Mouse (Mus musculus): ENCODE data around the gene Lbx1. TPM values are rescaled to one million over a fixed set of nuclear protein-coding genes. Genes with fewer than 3 reads are reported as not detected.
A peak's percentile ranks its signal among the peaks of the same experiment; 100 is the strongest.

Lbx1 gene
- polyA plus RNA-seq, 1 experiment from 2014 or later: 0.06 TPM

DNA sequence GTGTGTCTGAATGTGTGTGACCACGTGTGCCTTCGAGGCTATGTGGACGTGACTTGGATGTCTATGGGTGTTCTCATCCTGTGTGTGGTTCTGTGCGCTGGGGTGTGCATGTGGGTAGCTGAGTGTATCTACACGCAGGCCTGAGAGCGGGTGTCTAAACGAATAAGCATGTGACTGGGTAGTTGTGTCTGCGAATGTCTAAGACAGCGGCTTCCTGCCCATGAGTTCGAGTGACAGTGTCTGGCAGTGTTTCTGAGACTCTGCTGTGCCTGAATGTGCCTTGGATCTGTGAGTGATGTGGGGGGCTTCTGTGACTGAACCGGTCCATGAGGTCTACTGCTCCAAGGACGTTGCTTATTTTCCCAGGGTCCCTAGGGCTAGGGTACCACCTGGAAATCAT is 10.5 kb downstream of the Lbx1 start:
- Histone ChIP-seq H3K9ac (replicated peaks) (no peak overlapping the region), H3K4me1 (peaks cover 15% of the 10 kb centered on the region), H3K9me3 (no peaks in the 10 kb centered on the region), H3K27ac (replicated peaks) (no peak overlapping the region), H3K27me3 (peaks cover 93% of the 10 kb centered on the region), H3K4me3 (no peak overlapping the region), H3K4me2 (replicated peaks) (no peak overlapping the region), H3K36me3 (no peaks in the 10 kb centered on the region)
- ATAC-seq (ENCODE audit: low FRiP score, low read depth): no peak
- WGBS: 1% methylated on average over 12 of the region's 12 CpGs

DNA sequence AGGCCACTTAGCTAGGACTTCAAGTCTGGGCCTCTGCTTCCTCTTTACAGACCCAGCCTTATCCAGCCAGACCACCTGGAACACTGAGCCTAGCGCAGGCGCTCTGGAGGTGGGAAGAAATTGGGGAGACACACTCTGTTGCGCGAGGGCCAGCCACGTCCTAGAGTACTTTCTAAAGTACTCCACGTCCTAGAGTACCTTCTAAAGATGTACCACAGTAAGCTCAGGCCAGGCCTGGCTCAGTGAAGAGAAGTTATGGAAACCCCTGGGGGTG is 11.4 kb downstream of the Lbx1 start:
- 0% methylated on average over 6 of the region's 6 CpGs for WGBS
- no peak overlapping the region for H3K27ac ChIP-seq (replicated peaks)
- ATAC-seq (ENCODE audit: low FRiP score, low read depth): no peak

DNA sequence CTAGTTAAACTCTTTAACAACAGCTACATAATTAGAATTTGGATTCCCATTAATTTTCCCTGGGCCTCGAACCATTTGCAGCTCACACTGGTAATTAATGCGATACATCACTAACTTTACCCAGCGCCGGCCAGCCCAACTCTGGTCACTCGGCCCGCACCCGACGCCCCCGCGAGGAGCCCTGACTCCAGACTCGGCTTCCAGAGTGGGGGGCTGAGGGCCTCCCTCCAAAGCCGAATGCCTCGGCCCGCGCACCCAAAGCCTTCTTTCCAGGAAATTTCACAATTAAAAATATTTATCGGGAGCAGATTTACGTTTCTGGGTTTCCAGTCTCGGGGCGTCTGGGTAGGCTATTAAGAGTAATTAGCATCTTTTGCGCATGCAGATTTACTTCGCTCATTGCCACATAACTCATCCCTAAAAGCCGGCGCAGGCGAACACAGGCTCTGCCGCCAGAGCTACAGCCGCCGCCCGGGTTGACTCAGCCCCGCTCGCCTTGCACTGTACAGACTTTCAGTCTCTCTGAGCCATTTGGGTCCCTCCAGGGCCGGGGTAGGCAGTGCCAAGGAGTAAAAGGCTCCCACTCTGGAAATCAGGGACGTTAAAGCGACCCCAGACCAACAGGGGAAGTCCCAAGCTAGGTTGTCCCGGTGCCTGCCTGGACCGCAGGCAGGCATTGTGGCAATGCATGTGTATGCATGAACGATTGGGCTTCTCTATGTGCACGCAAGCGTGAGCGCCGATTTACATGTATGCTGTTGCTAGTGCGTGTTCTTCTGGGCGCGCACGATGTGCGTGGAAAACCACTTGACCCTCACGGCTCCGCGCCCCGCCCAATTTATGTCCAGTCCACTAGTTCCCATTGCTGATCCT is 12.0 kb downstream of the Lbx1 start:
- Histone ChIP-seq H3K27ac (replicated peaks) (no peak overlapping the region), H3K4me3 (peak overlapping the region; percentile 6; the same call in 1 of the 2 replicates), H3K36me3 (no peaks in the 10 kb centered on the region), H3K4me1 (peaks cover 11% of the 10 kb centered on the region), H3K9ac (replicated peaks) (no peak overlapping the region), H3K9me3 (no peaks in the 10 kb centered on the region), H3K27me3 (peaks cover 92% of the 10 kb centered on the region), H3K4me2 (replicated peaks) (0 out of 2 replicates have a peak overlapping the region, but pooled peaks have one; percentile 5)
- ATAC-seq (ENCODE audit: low FRiP score, low read depth): no peak
- WGBS: 2% methylated on average over 49 of the region's 49 CpGs

More for the DNA sequence above, 11.4 kb downstream of the Lbx1 start:
- 0 out of 2 replicates have a peak overlapping the region, but pooled peaks have one; percentile 5 for H3K4me2 ChIP-seq (replicated peaks)
- no peaks in the 10 kb centered on the region for H3K36me3 ChIP-seq
- no peak overlapping the region for H3K9ac ChIP-seq (replicated peaks)
- peaks cover 11% of the 10 kb centered on the region for H3K4me1 ChIP-seq
- H3K9me3 ChIP-seq: no peaks in the 10 kb centered on the region
- peaks cover 93% of the 10 kb centered on the region for H3K27me3 ChIP-seq
- H3K4me3 ChIP-seq: peak overlapping the region; percentile 6; the same call in 1 of the 2 replicates

DNA sequence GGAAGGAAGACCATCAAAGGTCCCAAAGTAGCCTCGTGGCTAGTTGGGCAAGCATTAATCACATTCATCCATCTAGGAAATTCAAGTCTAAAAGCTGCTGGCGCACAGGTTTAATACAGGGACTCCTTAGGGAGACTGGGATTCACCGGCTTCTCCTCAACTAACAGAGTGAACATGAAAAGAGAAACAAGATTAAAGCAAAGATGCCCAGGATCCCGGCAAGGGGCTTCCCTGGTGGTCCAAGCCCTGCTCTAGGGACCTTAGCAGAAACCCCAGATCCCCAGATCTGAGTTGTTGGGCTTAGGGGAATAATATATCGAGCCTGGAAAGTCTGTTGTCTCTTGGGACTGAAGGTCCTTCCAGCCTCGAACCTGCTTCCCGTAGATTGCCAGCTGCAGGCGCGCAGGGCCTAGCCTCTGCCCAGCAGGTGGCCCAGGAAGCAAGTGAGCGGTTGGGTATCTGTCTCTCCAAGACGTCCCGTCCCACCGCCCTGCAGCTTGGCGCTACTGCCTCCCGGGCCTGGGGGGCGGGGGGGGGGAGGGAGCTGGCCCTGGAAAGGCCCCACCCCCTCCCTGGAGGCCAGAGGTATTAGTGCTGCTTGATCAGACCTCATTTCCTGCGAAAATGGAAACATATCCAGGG is 13.3 kb downstream of the Lbx1 start:
- peaks cover 11% of the 10 kb centered on the region for H3K4me1 ChIP-seq
- no peak for ATAC-seq (ENCODE audit: low FRiP score, low read depth)
- H3K36me3 ChIP-seq: no peaks in the 10 kb centered on the region
- no peak overlapping the region for H3K27ac ChIP-seq (replicated peaks)
- H3K27me3 ChIP-seq: peaks cover 91% of the 10 kb centered on the region
- 3% methylated on average over 17 of the region's 17 CpGs for WGBS
- H3K4me3 ChIP-seq: no peak overlapping the region
- H3K9ac ChIP-seq (replicated peaks): no peak overlapping the region
- H3K9me3 ChIP-seq: no peaks in the 10 kb centered on the region
- no peak overlapping the region for H3K4me2 ChIP-seq (replicated peaks)

DNA sequence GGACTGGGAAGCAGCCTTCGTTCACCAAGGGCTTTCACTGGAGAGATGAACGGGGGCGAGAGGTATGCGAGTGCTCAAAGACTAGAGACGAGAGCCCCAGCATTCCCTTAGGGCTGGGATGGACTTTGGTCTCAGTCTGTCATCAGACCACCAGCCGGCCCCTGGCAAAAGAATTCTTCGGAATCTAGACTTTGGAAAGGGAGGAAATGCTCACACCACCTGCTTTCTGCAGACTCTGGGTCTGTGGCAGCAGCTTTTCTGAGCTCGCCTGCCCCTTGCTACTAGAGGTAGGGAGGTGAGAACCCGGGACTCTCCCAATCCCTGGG is 14.2 kb downstream of the Lbx1 start:
- Histone ChIP-seq H3K9ac (replicated peaks) (no peak overlapping the region), H3K27me3 (peaks cover 90% of the 10 kb centered on the region), H3K9me3 (no peaks in the 10 kb centered on the region), H3K4me1 (peaks cover 11% of the 10 kb centered on the region), H3K27ac (replicated peaks) (no peak overlapping the region), H3K36me3 (no peaks in the 10 kb centered on the region), H3K4me2 (replicated peaks) (peak overlapping the region; percentile 48), H3K4me3 (peak overlapping the region; percentile 26)
- WGBS: 3% methylated on average over 9 of the region's 9 CpGs
- no peak for ATAC-seq (ENCODE audit: low FRiP score, low read depth)

DNA sequence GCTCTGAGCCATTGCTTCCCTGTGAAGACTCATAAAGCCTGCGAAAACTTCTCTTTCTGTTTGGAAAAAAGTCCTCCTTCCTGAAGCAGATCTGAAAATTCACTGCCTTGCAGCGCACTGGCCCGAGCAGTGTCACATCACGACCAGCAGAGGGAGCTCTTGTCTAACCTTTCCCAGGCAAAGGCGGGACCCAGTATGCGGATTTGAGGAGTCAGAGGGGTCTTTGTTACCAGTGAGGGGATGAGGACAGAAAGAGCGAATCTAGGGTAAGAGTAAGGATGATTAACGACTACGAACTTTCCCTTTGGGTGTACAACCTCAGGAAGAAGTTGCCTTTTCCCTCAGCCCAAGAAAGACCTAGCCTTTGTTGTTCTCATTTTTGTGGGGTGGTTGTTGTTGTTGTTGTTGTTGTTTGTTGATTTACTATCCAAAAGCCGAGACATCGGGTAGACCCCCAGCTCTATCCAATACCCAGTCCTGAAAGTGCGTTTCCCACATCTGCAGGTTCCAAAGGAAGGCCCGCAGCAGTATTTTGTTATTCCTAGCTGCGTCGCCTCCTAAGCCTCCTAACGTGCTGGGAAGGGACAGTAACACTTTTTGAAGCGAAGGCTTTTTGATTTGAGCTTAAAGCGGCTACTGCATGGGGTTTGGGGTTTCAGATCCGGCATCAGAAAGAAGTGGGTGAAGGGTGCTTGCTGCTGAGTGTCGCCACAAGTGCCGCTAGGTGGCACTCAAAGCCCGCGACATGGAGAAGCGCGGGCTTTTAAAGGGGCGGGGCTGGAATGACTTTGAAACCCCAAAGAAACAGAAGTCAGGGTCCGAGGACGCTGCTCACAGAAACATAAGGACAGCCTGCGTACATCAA is 14.8 kb downstream of the Lbx1 start:
- no peak overlapping the region; the same call in 1 of the 2 replicates for H3K9ac ChIP-seq (replicated peaks)
- peaks cover 84% of the 10 kb centered on the region for H3K27me3 ChIP-seq
- H3K36me3 ChIP-seq: no peaks in the 10 kb centered on the region
- H3K4me1 ChIP-seq: peaks cover 11% of the 10 kb centered on the region
- ATAC-seq (ENCODE audit: low FRiP score, low read depth): peak; percentile 65
- no peak overlapping the region for H3K27ac ChIP-seq (replicated peaks)
- H3K4me3 ChIP-seq: peak overlapping the region; percentile 26
- peak overlapping the region; percentile 48 for H3K4me2 ChIP-seq (replicated peaks)
- 3% methylated on average over 29 of the region's 29 CpGs for WGBS
- H3K9me3 ChIP-seq: no peaks in the 10 kb centered on the region

DNA sequence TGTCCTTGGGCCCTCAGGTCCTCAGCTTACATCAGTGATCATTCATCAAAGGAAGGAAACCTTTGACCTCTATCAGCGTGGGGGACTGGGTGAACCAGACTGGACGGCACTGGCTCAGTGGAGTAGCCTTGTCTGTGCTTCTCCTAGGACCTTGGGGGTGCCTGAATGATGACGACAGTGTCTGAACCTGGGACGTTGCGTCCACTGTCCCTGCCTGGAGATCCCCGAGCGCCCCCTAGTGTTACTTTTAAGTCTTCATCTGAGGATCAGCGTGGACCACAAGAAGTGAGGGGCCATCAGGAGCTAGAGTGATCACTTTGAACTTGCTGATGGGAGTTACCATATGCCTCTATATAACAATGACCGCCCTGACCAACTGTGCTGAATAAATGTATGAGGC is 19.4 kb downstream of the Lbx1 start:
- H3K4me1 ChIP-seq: peaks cover 1% of the 10 kb centered on the region
- H3K4me2 ChIP-seq (replicated peaks): no peak overlapping the region
- ATAC-seq (ENCODE audit: low FRiP score, low read depth): no peak
- no peak overlapping the region for H3K9ac ChIP-seq (replicated peaks)
- no peaks in the 10 kb centered on the region for H3K36me3 ChIP-seq
- no peak overlapping the region for H3K4me3 ChIP-seq
- H3K9me3 ChIP-seq: no peaks in the 10 kb centered on the region
- 4% methylated on average over 9 of the region's 9 CpGs for WGBS
- peaks cover 38% of the 10 kb centered on the region for H3K27me3 ChIP-seq
- H3K27ac ChIP-seq (replicated peaks): no peak overlapping the region

DNA sequence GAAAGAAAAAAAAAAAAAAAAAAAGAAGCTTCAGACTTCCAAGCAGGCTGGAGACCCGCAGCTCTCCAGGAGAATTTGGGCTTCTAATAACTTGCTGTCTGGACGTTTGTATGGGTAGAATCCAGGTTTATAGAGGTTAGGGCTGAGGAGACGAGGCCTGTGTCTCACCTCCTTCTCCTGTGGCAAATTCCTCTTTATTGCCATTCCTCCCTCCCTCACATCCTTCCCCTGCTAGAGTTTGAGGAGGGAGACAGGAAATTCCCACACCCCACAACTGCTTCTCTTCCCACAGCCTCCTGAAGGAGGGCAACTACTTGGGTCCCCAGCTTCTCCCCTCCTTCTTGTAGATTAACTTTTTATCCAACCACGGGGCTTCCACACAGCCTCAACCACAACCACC is 20.2 kb downstream of the Lbx1 start:
- no peaks in the 10 kb centered on the region for H3K9me3 ChIP-seq
- H3K9ac ChIP-seq (replicated peaks): no peak overlapping the region
- no peaks in the 10 kb centered on the region for H3K4me1 ChIP-seq
- H3K27me3 ChIP-seq: peaks cover 35% of the 10 kb centered on the region
- H3K27ac ChIP-seq (replicated peaks): no peak overlapping the region
- no peak for ATAC-seq (ENCODE audit: low FRiP score, low read depth)
- no peaks in the 10 kb centered on the region for H3K36me3 ChIP-seq
- H3K4me2 ChIP-seq (replicated peaks): no peak overlapping the region
- 74% methylated on average over 4 of the region's 4 CpGs for WGBS
- no peak overlapping the region for H3K4me3 ChIP-seq

DNA sequence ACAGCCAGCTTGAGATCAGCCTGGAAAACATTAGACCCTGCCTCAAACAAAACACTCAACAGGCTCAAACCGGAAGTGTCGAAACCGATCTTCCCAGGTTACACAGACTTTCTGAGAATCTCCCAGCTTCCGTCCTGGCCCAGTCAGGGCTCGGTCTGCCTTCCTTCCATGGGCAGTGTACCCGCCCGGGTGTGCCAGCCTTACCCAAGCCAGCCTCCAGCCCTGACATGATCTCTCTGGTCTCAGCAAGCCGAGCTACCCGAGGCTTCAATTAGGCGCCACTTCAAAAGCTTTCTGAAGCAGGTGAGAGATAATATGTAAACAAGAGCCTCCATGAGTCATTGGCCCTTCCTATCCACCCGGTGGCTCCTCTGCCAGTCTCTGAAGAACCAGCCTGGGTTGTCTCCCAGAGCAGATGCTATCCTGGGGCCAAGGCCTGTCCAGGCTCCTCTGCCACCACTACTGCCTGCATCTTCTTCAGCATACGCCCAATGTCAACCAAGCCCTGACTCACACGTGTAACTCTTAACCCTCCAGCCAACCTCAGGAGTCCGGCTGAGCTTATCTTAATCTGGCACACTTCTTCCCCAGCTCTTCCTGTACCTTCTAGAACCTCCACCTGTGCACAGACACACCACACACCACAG is 25.7 kb downstream of the Lbx1 start:
- H3K4me1 ChIP-seq: peaks cover 6% of the 10 kb centered on the region; the same call in 1 of the 2 replicates
- 85% methylated on average over 14 of the region's 14 CpGs for WGBS
- H3K9ac ChIP-seq (replicated peaks): no peak overlapping the region
- peaks cover 40% of the 10 kb centered on the region for H3K27me3 ChIP-seq
- ATAC-seq (ENCODE audit: low FRiP score, low read depth): no peak
- no peak overlapping the region for H3K4me3 ChIP-seq
- H3K36me3 ChIP-seq: no peaks in the 10 kb centered on the region
- no peak overlapping the region for H3K4me2 ChIP-seq (replicated peaks)
- H3K9me3 ChIP-seq: no peaks in the 10 kb centered on the region
- H3K27ac ChIP-seq (replicated peaks): no peak overlapping the region

DNA sequence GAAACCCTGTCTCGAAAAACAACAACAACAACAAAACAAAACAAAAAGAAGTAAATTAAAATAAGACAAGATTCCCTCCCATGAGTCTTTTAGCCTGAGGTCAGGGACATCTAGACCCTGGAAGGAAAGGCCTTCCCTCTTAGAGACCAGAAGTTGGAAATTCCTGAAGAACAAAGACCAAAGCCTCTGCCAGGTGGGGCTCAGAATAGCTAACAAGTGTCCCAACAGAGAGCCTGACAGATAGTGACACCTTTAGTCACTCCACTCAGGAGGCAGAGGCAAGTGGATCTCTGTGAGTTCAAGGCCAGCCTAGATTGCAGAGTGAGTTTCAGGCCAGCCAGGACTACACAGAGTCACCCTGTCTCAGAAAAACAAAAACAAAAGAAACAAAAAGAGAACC is 26.4 kb downstream of the Lbx1 start:
- ATAC-seq (ENCODE audit: low FRiP score, low read depth): no peak
- Histone ChIP-seq H3K9me3 (no peaks in the 10 kb centered on the region), H3K4me2 (replicated peaks) (no peak overlapping the region), H3K27ac (replicated peaks) (no peak overlapping the region), H3K4me3 (no peak overlapping the region), H3K9ac (replicated peaks) (no peak overlapping the region), H3K27me3 (peaks cover 40% of the 10 kb centered on the region), H3K4me1 (peaks cover 6% of the 10 kb centered on the region; the same call in 1 of the 2 replicates), H3K36me3 (no peaks in the 10 kb centered on the region)
- 74% methylated on average over 1 of the region's 1 CpGs for WGBS

DNA sequence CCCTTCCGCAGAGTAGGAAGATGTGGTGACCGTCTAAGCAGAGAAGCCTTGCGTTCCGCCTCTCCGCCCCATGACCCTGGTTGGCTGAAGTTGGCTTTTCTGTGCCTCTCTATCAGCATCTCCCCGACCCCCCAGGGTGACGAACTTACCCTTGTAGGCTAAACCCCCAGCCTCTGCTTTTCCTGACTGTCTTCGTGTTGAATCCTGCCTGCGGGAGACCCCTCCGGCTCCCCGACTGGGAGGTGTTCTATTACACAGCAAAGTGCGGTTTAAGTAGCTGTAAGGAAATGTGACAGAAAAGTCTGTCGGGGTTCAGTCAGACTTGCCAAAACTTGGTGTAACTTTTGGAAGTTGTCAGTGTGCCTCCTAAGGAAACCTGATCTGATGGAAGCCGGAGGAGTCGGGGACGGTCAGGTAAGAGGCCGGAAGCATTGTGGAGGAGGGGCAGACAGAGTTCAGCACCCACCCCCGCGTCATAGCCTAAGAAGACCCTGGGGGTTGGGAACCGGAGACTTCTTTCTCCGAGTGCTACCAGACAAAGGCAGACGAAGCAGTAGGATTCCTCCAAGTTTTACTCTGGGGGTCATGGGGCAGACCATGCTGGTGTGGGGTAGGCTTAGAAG is 27.1 kb downstream of the Lbx1 start:
- no peak overlapping the region; the same call in 1 of the 2 replicates for H3K4me2 ChIP-seq (replicated peaks)

More for the DNA sequence above, 27.1 kb downstream of the Lbx1 start:
- 28% methylated on average over 22 of the region's 22 CpGs for WGBS
- Histone ChIP-seq H3K9me3 (no peaks in the 10 kb centered on the region), H3K27ac (replicated peaks) (no peak overlapping the region), H3K9ac (replicated peaks) (no peak overlapping the region), H3K27me3 (peaks cover 40% of the 10 kb centered on the region), H3K4me1 (peaks cover 6% of the 10 kb centered on the region; the same call in 1 of the 2 replicates), H3K36me3 (no peaks in the 10 kb centered on the region), H3K4me3 (no peak overlapping the region)
- no peak for ATAC-seq (ENCODE audit: low FRiP score, low read depth)

Measured in midbrain, embryonic 12.5 days (tissue).